Mouse (Mus musculus): ENCODE data around the gene Ddx41.

- TF ChIP-seq POLR2A (IDR thresholded peaks at IDR 0.05; ENCODE audit: borderline replicate concordance, extremely low read depth, insufficient read depth, insufficient read length, poor library complexity, severe bottlenecking) (no peak), CTCF (IDR thresholded peaks at IDR 0.05; ENCODE audit: borderline replicate concordance, extremely low read depth, insufficient read depth, insufficient read length) (no peak)
Measured at GRCm38 (mm10) chr13:55483071-55483470, 53.4 kb downstream of the Ddx41 start.

Data from brain, embryonic 14.5 days (tissue).